Mouse (Mus musculus) heart, postnatal 0 days (tissue): ENCODE measurements around the gene Hmgcll1. TPM values are rescaled to one million over a fixed set of nuclear protein-coding genes. Genes with fewer than 3 reads are reported as not detected.
"Not testable (repeated sequence)": the region's sequence is repeated elsewhere in the genome, so short reads cannot be mapped to it uniquely, and the experiment has no call there.

ENCODE experiments used
- ATAC-seq: fragments of 200-750 bp; cut with Nextera tagmentation; 2 replicates; pipeline ENCODE4 v1.8.0; 2017; ENCODE audit warnings: low read depth, moderate number of reproducible peaks, moderate library complexity; ENCODE audit not compliant: insufficient read depth
- DNase-seq: peaks from one replicate; pipeline ENCODE4 v3.0.0-alpha.2; 2016; ENCODE audit warnings: low spot score
- H3K27ac ChIP-seq: fragments of 300-500 bp; sonication (generic); 2 replicates; pipeline ENCODE4 v1.5.1; 2014; ENCODE audit warnings: low read depth, mild to moderate bottlenecking
- H3K27me3 ChIP-seq: fragments of 300-500 bp; sonication (generic); 2 replicates; pipeline ENCODE4 v1.6.1; 2014; ENCODE audit warnings: low read length, mixed read lengths; ENCODE audit not compliant: control insufficient read depth, insufficient read depth
- H3K36me3 ChIP-seq: fragments of 300-500 bp; sonication (generic); replicated peaks from 2 replicates; pipeline ENCODE4 v1.6.1; 2014; ENCODE audit warnings: low read length, mixed read lengths; ENCODE audit not compliant: control insufficient read depth, insufficient read depth
- H3K4me1 ChIP-seq: fragments of 300-500 bp; sonication (generic); 2 replicates; pipeline ENCODE4 v1.6.1; 2014; ENCODE audit warnings: antibody characterized with exemption; ENCODE audit not compliant: control insufficient read depth, insufficient read depth
- H3K4me2 ChIP-seq: fragments of 300-500 bp; sonication (generic); 2 replicates; pipeline ENCODE4 v1.6.1; 2014; ENCODE audit warnings: low read depth, mild to moderate bottlenecking, low read length, moderate library complexity
- H3K4me3 ChIP-seq: fragments of 300-500 bp; sonication (generic); 2 replicates; pipeline ENCODE4 v1.5.1; 2014; ENCODE audit warnings: low read depth, low read length
- H3K9ac ChIP-seq: fragments of 300-500 bp; sonication (generic); replicated peaks from 2 replicates; pipeline ENCODE4 v1.6.1; 2014; ENCODE audit warnings: low read depth, low read length, mixed read lengths
- H3K9me3 ChIP-seq: fragments of 300-500 bp; sonication (generic); replicated peaks from 2 replicates; pipeline ENCODE4 v1.6.1; 2016; ENCODE audit warnings: low read length; ENCODE audit not compliant: control insufficient read depth
- CTCF ChIP-seq: IDR thresholded peaks from 2 replicates; pipeline ENCODE4 v1.5.1; 2016; ENCODE audit warnings: antibody characterized with exemption, control low read depth, low read depth
- EP300 ChIP-seq: IDR thresholded peaks from 2 replicates; pipeline ENCODE4 v1.6.1; 2016; ENCODE audit warnings: antibody characterized with exemption, low read depth
- WGBS: fragments of 180-500 bp; shearing (Covaris S2); extraction: QIAGEN DNeasy Blood & Tissue Kit; methylation state at CpG from one replicate; pipeline ENCODE4 v1.1.7; 2014; 5-methylcytosine and 5-hydroxymethylcytosine counted together
- polyA plus RNA-seq: library from polyadenylated mRNA; unstranded; fragments of >200 nt; fragmentation: Nextera tagmentation; extraction: Ambion mirVana; gene quantifications from 2 replicates; pipeline ENCODE4 v1.2.1, GENCODE M21; 2015
- total RNA-seq: library from RNA; depleted of rRNA; stranded (reverse); fragments of >200 nt; gene quantifications from 2 replicates; pipeline ENCODE4 v1.2.3, GENCODE M21; 2014; ENCODE audit warnings: low replicate concordance

The Hmgcll1 gene
- total and polyA plus RNA-seq, 2 experiments from 2014 or later = 0.37 TPM; not detected in 1

- Histone ChIP-seq H3K27ac (no peak overlapping the region), H3K9me3 (no peaks in the 10 kb centered on the region), H3K27me3 (no peaks in the 10 kb centered on the region), H3K4me3 (no peak overlapping the region), H3K4me2 (no peak overlapping the region), H3K36me3 (no peaks in the 10 kb centered on the region), H3K4me1 (no peaks in the 10 kb centered on the region), H3K9ac (no peak overlapping the region)
- no peak for ATAC-seq
- DNase-seq = no peak
- no peak for TF ChIP-seq CTCF
- TF ChIP-seq EP300 = no peak
- 53% methylated on average over 2 of the region's 2 CpGs for WGBS
Measured at GRCm38 (mm10) chr9:76064164-76064563, 49.5 kb downstream of the Hmgcll1 start.

GRCm38 (mm10) chr9:76091561-76091960, 76.9 kb downstream of the Hmgcll1 start:
- no peaks in the 10 kb centered on the region for H3K27me3 ChIP-seq
- no peaks in the 10 kb centered on the region for H3K36me3 ChIP-seq
- H3K9me3 ChIP-seq = no peaks in the 10 kb centered on the region
- H3K4me1 ChIP-seq = no peaks in the 10 kb centered on the region
- H3K9ac ChIP-seq = no peak overlapping the region
- ATAC-seq (no peak), DNase-seq (no peak)
- H3K27ac ChIP-seq = no peak overlapping the region
- no peak overlapping the region for H3K4me2 ChIP-seq
- H3K4me3 ChIP-seq = no peak overlapping the region
- whole genome bisulfite sequencing = 56% methylated on average over 2 of the region's 2 CpGs
- TF ChIP-seq CTCF (no peak), EP300 (no peak)

GRCm38 (mm10) chr9:76097221-76097620, 82.6 kb downstream of the Hmgcll1 start:
- Histone ChIP-seq H3K4me1 (no peaks in the 10 kb centered on the region), H3K4me2 (no peak overlapping the region), H3K4me3 (no peak overlapping the region), H3K27me3 (no peaks in the 10 kb centered on the region), H3K27ac (no peak overlapping the region), H3K36me3 (no peaks in the 10 kb centered on the region), H3K9ac (no peak overlapping the region), H3K9me3 (no peaks in the 10 kb centered on the region)
- ATAC-seq (no peak), DNase-seq (no peak)
- no peak for TF ChIP-seq EP300
- no peak for TF ChIP-seq CTCF
- WGBS = 91% methylated on average over 5 of the region's 5 CpGs

GRCm38 (mm10) chr9:76099981-76100380, 85.3 kb downstream of the Hmgcll1 start:
- no peak overlapping the region for H3K4me2 ChIP-seq
- TF ChIP-seq EP300 (no peak), CTCF (no peak)
- H3K9me3 ChIP-seq = no peaks in the 10 kb centered on the region
- no peaks in the 10 kb centered on the region for H3K36me3 ChIP-seq
- WGBS = 66% methylated on average over 3 of the region's 3 CpGs
- H3K9ac ChIP-seq = no peak overlapping the region
- no peaks in the 10 kb centered on the region for H3K4me1 ChIP-seq
- H3K4me3 ChIP-seq = no peak overlapping the region
- ATAC-seq (no peak), DNase-seq (no peak)
- no peak overlapping the region for H3K27ac ChIP-seq
- no peaks in the 10 kb centered on the region for H3K27me3 ChIP-seq

- not testable (repeated sequence) for H3K27ac ChIP-seq, H3K4me1 ChIP-seq, H3K9me3 ChIP-seq, H3K9ac ChIP-seq, H3K4me3 ChIP-seq, ATAC-seq, H3K4me2 ChIP-seq, H3K36me3 ChIP-seq, H3K27me3 ChIP-seq, DNase-seq
- WGBS = 63% methylated on average over 1 of the region's 1 CpGs
Measured at GRCm38 (mm10) chr9:76104416-76104815, 89.8 kb downstream of the Hmgcll1 start.

- DNase-seq = no peak
- no peak overlapping the region for H3K4me3 ChIP-seq
- TF ChIP-seq EP300 (no peak), CTCF (no peak)
- WGBS = 74% methylated on average over 5 of the region's 5 CpGs
- no peak overlapping the region for H3K9ac ChIP-seq
- no peaks in the 10 kb centered on the region for H3K27me3 ChIP-seq
- H3K4me2 ChIP-seq = no peak overlapping the region
- ATAC-seq = no peak
- H3K27ac ChIP-seq = no peak overlapping the region
- no peaks in the 10 kb centered on the region for H3K4me1 ChIP-seq
- no peaks in the 10 kb centered on the region for H3K9me3 ChIP-seq
- no peaks in the 10 kb centered on the region for H3K36me3 ChIP-seq
Measured at GRCm38 (mm10) chr9:76104846-76105245, 90.2 kb downstream of the Hmgcll1 start.
